Mouse (Mus musculus) cerebellum, adult 9-11 months (tissue): ENCODE data around the gene Zfp36l2.
"Not testable (repeated sequence)": the region's sequence is repeated elsewhere in the genome, so short reads cannot be mapped to it uniquely, and the experiment has no call there.

ENCODE experiments used
- DNase-seq: peaks from one replicate; pipeline ENCODE4 v3.0.0; 2022

Gene Zfp36l2

GRCm38 (mm10) chr17:84187727-84188373 is at the start of gene Zfp36l2:
Zfp36l2 (minus strand) TSS chr17:84187947.
- peak; percentile 62 for DNase-seq

- DNase-seq, result no peak
Measured at GRCm38 (mm10) chr17:84236781-84237557, 49.2 kb upstream of the Zfp36l2 start.

- DNase-seq, result no peak
Measured at GRCm38 (mm10) chr17:84235399-84235928, 47.7 kb upstream of the Zfp36l2 start.

- DNase-seq, result not testable (repeated sequence)
Measured at GRCm38 (mm10) chr17:84234785-84235184, 47.0 kb upstream of the Zfp36l2 start.

GRCm38 (mm10) chr17:84233758-84234157 is 46.0 kb upstream of the Zfp36l2 start:
- no peak for DNase-seq

GRCm38 (mm10) chr17:84231361-84231760 is 43.6 kb upstream of the Zfp36l2 start:
- no peak for DNase-seq

- DNase-seq, result no peak
Measured at GRCm38 (mm10) chr17:84228223-84228622, 40.5 kb upstream of the Zfp36l2 start.

GRCm38 (mm10) chr17:84226681-84227080 is 38.9 kb upstream of the Zfp36l2 start:
- no peak for DNase-seq

GRCm38 (mm10) chr17:84226231-84226630 is 38.5 kb upstream of the Zfp36l2 start:
- no peak for DNase-seq

- no peak for DNase-seq
Measured at GRCm38 (mm10) chr17:84224217-84224887, 36.6 kb upstream of the Zfp36l2 start.

- DNase-seq, result not testable (repeated sequence)
Measured at GRCm38 (mm10) chr17:84218841-84219240, 31.1 kb upstream of the Zfp36l2 start.

- DNase-seq, result no peak
Measured at GRCm38 (mm10) chr17:84217696-84218095, 29.9 kb upstream of the Zfp36l2 start.

GRCm38 (mm10) chr17:84215264-84215960 is 27.7 kb upstream of the Zfp36l2 start:
- DNase-seq, result peak; percentile 10

GRCm38 (mm10) chr17:84213464-84213863 is 25.7 kb upstream of the Zfp36l2 start:
- no peak for DNase-seq

GRCm38 (mm10) chr17:84207611-84208010 is 19.9 kb upstream of the Zfp36l2 start:
- no peak for DNase-seq

GRCm38 (mm10) chr17:84206239-84206638 is 18.5 kb upstream of the Zfp36l2 start:
- no peak for DNase-seq

- no peak for DNase-seq
Measured at GRCm38 (mm10) chr17:84204962-84205361, 17.2 kb upstream of the Zfp36l2 start.

- DNase-seq, result no peak
Measured at GRCm38 (mm10) chr17:84203340-84203739, 15.6 kb upstream of the Zfp36l2 start.

GRCm38 (mm10) chr17:84201183-84201582 is 13.4 kb upstream of the Zfp36l2 start:
- no peak for DNase-seq

- no peak for DNase-seq
Measured at GRCm38 (mm10) chr17:84197912-84198344, 10.2 kb upstream of the Zfp36l2 start.

- no peak for DNase-seq
Measured at GRCm38 (mm10) chr17:84196329-84196728, 8.6 kb upstream of the Zfp36l2 start.

GRCm38 (mm10) chr17:84195835-84196234 is 8.1 kb upstream of the Zfp36l2 start:
- DNase-seq, result no peak

- no peak for DNase-seq
Measured at GRCm38 (mm10) chr17:84195003-84195395, 7.3 kb upstream of the Zfp36l2 start.
